Mouse (Mus musculus) spleen, postnatal 14 days (tissue): ENCODE measurements at regions not wholly inside any gene's neighbourhood (a gene's known extent, or its start where the extent isn't known, plus 50 kb on each side); places are given as distances from the start of the nearest gene placed in this dataset.

Experiments used
- DNase-seq, 2 experiments: peaks; one replicate each; pipeline ENCODE4 v3.0.0; 2021 to 2022; ENCODE audit warnings: low spot score in 2 of 2

DNA sequence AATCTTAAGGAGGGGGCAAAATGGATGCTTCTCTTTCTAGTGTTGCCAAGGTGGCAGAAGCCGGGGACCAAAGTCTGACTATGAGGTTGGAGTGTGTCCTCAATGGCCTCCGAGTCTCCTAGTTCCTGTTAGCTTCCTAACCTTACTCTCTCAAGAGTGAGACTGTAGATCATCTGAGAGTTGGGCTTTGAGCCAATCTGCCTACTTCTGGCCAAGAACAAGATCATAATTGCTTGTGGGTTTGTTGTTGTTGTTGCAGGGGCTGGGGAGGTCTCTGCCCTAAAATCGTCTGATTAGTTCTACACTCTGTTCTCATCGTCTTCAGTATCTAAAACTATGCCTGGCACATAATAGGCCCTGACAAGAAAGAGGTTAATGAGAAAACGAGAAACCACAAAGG is 110.8 kb upstream of the Syt6 start:
- DNase-seq: no peak

DNA sequence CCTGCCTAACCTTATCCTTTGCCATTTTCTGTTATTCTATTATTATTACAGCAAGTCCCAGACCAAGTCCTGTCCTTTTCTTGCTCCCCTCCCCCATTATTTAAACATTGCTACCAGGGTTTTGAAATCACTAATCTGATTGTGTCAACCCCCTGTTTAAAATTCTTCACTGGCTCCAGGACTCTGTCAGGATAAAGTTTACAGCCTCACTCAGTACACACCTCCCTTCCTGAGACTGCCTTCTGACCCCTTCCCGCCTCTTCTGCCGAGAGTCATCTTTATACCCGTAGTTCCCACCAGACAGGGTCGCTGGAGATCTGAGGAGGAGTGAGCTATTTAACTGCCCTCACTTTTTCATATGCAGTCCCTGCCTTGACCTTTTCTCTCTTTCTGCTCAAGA is 110.3 kb upstream of the Syt6 start:
- DNase-seq: no peak

DNA sequence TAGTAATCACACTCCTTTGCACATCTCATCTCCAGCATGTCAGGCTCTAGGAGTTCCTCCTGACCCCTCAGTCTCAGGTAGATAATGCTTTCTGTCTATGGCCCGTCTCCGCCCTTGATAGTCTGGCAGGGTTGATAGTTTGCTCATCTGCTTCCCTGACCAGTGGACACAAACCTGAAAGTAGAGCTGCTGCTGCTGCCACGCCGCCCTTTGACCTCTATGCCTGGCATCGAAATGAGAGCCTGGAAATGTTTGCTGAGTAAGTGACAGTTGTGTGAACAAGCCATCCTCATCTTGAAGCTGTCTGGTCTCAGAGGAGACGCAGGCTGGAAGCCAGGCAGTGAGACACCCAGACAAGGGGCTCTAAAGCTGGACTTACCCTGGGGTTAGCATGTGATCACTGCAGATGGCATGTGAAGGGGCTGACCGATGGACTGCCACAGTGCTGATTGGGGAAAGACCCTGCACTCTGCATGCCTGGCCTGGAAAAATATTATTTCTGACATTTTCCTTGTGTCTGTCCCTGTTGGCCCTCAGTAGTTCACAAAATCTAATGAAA is 109.8 kb upstream of the Syt6 start:
- DNase-seq: no peak

DNA sequence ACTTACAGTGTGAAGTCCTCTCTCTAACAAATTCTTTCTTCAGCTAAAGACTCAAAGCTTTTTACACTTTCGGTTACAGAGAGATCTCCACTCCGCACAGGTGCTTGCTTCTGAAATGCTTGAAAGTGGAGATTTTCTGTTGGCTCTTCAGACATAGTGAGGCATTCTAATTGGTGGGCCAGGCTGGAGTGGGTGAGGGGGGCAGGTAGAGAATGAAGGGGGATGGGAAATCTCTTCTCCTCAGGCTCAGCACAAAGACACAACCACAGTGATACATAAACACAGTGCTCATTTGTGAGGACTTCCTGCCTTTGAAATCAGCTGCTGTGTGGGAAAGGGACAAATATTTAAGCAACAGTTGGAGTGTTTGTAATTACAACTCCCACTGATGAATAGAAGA is 109.1 kb upstream of the Syt6 start:
- no peak for DNase-seq

DNA sequence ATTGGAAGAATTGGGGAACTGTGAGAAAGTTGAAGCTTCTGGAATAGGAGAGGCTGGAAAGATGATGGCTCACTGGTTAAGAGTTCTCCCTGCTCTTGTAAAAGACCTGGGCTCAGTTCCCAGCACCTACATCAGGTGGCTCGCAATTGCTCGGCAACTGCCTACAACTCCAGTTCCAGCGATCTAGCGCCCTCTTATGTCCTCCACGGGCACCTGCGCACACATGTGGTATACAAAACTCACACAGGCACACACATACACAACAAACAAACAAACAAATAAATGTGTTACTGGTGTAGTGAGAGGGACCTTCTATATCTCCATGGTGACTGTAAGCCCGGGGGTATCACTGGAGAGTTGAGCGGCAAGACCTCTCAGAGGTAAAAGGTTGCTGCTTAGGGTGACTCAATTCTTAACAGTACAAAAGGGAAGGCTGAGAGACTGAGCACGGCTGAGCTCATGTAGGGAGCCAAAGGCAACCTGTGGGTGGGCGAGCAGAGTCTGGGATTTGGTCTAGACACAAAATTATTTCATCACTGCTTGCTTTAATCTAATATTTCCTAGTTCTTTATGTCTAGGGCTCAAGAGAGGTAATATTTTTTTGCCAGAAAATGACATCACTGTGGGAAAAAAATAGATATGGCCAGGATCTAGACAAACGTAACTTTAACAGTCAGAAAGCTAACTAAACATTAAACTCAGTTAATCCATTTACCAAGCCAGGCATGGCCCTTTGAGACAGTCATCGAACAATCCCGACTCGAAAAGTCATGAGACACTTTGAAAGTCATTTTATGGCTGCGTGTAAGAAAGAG is 104.2 kb upstream of the Syt6 start:
- no peak for DNase-seq

DNA sequence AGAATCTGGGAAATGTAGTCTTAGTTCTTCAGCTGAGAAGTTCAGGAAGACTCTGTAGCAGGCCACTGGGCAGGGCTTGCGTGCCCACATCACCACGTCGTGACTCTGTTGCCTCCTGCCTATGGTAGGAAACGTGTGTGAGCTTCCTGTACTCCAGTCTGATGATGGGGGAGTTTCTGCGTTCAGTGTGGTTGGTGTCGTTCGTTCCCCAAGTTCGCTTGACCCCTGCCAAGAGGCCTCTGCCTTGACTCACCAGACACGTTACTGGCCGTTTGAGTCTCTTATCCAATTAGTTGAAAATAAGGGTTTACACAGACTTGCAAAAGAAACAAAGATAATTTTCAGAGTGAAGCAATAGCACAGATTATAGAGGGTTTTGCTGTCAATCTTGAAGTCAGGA is 102.4 kb upstream of the Syt6 start:
- no peak for DNase-seq

DNA sequence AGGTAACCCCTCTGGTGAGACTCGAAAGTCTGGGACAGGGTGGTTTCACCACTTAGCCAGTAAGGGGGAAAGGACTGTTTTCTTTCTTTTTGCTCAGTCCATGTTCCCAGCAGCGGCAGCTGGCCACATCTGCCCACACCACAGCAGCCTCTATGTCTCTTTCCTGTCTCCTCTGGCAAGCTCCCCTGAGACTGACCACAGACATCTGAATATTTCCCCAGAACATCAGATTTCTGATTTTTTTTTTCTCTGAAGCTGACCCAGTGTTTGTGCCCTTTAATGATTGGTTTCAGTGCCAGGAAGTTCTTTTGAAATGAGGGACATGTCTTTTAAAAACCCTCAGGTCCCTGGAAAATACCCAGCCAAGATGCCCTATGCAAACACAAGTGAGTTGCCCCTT is 101.7 kb upstream of the Syt6 start:
- DNase-seq: no peak

DNA sequence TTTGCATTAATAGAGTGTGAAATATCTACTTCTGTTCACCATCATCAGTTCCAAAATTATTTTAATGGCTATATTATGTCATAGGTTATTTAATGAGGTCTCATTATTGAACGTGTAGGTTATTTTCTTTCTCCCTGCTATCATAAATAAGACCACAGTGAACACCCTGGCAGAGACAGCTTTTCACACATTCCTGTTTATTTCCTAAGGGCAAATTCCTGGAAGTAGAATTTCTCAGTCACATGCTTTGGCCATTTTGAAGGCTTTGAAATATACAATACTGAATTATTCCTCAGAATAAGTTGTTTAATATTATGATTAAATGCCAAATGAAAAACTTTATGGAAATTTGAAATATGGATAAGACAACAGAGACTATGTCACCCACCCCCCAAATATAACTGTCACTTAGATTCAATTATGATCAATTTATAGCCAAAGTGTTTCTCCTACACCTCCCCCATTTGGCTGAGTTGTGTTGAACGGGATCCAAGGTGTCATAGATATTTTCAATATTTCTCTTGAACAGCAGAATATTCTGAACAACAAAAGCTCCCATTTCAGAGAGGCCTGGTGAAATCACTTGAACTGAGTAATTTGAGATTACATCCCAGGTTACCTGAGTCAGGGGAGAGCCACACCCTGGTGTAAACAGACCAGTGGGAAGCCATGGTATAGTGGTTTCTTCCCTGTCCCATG is 95.0 kb upstream of the Syt6 start:
- no peak for DNase-seq

DNA sequence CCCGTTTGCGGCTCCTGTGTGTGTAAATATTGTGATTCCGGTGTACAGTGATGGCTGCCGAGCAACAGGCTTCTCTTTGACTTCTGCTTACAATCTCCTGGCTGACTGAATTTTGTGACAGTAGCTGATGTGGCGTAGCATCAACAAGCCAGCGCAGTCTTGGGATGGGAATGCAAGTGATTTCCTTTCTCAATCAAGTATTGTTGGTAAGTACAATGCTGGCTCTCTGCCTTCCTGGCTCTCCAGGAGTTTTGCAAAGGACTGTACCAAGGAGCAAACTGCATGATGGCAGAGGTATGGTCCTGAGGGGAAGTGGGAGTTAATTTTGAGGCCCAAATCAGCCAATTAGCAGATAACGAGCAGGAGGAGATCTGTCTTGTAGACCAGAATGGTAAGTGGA is 94.4 kb upstream of the Syt6 start:
- no peak for DNase-seq

DNA sequence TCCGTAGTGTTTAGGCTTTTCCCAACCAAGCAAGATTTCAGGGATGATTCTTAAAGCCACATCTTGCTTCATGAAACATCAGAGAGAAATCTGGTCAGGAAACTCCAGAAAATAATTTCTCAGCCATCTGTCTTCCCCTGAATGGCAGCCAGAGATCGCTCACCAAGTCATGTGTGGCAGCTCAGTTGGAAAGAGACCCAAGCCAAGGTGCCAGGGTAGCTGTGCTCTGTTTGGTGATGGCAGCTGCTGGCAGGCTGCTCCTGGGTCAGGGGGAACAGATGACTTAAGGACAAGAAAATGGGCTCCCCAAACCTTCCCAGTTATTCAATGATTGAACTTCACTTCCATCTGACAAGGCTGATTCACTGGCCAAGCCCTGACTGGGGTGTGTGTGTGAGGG is 91.7 kb upstream of the Syt6 start:
- DNase-seq: no peak

DNA sequence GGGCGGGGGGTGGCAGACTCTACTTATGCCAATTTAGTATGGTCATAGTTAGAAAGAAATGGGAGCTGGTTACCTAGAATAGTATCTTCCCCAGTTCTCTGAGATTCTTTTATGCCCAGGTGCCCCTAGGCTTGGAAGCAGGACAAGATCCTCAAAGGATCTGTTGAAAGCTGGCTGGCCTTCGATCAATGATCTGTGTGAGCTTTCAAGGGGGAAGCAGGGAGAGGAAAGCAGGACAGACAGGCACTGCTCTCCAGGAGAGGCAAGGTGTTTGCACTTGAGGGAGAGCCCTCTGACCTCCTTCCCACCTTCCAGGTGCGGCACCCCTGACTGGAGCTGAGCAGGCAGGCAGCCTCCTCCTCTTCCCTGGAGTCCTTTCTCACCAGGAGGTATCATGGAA is 91.3 kb upstream of the Syt6 start:
- DNase-seq: no peak

DNA sequence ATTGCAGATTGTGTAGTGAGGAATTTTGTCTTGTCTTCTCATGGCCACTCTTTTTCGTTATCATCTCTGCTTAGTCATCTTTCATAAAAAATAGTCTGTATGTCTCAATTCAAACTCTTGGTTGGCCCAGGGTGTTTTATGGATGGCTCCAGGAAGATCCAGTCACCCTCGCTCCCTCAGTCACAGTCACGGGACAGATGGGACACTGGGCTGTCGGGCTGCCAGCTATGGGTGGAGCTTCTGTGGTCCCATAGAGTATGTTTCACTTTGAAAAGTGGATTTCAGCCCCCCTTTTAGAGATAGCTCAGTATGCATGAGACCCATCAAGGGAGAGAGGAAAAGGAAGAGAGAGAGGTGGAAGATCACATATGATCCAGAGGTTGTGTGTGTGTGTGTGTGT is 85.2 kb upstream of the Syt6 start:
- DNase-seq: no peak

DNA sequence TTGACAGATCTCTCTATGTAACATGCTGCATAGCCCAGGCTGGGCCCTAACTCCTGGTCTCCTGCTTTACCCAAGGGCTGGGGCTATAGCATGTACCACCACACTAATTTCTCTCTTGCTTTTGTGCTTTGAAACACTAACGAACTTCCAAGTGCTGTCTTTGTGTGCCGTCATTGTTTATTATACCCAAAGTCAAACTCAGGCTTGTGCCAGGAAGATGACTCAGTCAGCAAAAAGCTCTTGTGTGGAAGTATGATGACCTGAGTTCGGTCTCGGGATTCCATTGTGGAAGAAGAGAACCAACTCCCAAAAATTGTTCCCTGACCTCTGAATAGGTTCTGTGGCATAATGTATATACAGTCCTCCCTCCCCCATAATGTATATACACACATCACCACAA is 84.1 kb upstream of the Syt6 start:
- DNase-seq: no peak

DNA sequence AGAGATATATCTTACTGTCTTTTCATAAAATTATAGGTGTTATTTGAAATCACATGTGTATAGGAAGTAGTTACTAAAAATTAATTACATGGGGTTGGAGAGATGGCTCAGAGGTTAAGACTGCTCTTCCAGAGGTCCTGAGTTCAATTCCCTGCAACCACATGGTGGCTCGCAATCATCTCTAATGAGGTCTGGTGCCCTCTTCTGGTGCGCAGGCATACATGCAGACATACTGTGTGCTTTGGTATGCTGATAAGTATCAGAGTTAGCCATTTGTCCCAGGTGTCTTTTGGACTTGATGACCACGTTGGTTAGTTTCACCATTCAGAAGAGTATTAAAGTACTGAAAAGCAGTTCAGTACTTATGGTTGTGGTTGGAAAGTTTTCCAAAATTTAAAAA is 82.8 kb upstream of the Syt6 start:
- DNase-seq: no peak

DNA sequence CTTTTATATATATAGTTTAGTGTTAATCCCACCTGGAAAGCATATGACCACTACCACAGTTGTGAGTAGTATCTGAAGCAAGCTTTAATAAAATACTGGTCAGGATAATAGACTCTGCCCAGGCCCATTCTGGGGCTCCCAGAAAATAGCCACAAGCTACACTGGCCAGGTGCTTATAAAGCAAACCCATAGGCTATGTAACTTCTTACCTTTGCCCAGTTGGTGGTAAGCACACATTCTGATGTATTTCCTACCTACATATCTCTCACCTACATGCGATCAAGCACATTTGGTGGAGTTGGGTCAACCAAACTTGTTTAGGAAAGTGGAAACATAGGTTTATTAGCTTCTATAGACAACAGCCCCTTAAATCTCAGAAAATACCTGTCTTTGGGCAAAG is 81.4 kb upstream of the Syt6 start:
- DNase-seq: no peak

DNA sequence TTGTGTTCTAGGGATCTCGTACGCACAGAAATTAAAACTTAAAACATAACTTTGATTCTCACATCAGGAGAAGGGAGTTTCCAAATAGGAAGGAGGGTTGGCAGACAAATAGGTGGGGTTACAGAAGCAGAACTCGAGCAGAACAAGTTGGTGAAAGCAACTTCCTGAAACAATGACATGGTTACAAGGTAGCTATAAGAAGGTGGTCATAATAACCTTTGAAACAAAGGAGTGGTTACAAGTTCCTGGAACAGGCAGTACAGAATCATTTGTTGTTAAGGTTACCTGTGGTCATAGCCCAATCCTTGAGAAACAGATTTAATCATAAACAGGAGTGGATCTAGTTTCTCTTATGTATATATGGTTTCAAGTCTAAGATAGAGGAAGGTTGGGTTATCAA is 81.0 kb upstream of the Syt6 start:
- no peak for DNase-seq

DNA sequence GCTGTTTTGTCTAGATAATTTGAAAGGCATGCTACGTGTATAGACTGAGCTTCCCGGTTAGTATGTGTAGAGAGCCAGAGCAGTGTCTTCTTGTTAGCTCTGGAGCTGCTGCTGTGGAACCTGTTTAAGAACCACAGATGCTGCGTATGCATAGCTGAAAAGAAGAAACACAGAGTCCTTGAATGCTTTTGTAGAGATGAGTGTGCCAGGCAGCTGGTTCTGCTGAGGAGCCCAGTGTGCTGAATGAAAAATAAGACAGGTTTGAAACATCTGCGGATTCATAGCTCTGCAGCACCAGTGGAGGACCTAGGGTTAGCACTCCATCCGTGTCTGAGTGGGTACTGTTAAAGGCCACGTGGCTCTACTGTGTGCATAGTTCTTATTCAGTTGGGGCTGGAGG is 78.9 kb upstream of the Syt6 start:
- no peak for DNase-seq

DNA sequence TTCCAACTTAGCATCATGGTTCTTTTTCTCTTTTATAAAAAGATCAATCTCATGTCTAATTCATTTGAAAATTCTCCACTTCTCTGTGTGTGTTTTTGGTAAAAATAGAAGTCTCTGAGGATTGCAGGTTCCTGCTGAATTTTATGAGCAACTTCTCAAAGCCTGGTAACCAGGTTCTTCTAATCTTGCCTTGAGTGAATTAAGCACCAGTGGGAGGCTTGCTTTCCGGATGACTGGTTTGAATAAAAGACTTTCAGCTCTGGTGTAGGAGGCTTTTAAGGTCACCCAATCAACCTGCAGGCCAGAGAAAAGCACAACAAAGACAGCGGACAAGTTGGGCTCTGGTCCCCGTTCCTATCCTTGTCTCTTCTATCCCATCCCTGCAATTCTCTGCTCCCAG is 78.3 kb upstream of the Syt6 start:
- no peak for DNase-seq

DNA sequence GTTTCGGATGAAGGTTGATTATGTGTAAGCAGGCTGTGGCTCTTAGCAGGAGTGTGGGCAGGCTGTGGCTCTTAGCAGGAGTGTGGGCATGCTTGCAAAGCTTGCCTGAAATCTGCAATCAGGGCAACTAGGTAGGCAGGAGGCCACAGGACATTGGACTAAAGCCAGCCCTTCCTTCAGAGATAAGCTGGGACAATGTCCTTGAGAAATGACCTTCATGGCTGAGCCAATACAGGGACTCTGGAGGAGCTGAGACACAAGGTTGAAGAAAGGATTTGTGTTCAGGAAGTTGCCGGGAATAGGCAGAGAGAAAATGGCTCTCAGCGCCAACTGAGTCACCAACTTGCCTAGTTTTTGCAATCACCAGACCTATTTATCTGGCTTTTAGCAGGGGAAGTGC is 77.3 kb upstream of the Syt6 start:
- DNase-seq: no peak

DNA sequence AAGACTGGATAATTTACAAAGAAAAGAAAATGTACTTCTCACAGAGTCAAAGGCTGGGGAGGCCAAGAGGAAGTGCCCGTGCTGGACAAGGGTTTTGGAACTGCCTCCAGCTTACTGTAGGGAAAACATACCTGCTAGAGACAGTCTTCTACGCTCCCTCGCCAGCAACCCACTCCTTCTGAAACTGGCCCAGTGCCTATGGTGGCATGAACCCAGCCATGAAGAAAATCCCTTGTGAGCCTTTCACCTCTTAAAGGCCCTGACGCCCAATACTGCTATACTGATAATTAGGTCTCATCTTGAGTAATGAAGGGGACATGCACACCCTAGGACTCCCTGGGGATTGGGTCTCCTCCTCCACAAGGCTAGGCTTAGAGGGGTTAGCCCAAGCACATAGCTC is 76.6 kb upstream of the Syt6 start:
- DNase-seq: no peak

DNA sequence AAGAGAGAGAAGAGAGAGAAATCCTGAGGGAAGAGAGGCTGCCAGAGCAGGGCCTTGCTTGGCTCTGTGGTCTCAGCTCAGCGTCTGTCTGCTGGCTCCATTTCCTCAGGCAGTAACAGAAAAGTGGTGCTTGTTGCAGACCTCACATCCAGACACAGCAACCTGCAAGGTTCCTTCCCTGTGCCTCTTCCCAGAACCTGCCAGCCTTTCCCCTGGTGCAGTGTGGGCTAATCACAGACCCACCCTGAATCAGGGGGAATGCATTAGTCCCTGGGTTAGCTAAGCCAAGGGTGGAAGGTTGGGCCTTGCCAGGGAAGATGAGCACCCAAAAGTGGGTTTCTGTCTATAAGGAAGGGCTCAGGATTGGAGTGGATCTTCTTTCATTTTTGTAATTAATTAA is 75.2 kb upstream of the Syt6 start:
- DNase-seq: no peak

DNA sequence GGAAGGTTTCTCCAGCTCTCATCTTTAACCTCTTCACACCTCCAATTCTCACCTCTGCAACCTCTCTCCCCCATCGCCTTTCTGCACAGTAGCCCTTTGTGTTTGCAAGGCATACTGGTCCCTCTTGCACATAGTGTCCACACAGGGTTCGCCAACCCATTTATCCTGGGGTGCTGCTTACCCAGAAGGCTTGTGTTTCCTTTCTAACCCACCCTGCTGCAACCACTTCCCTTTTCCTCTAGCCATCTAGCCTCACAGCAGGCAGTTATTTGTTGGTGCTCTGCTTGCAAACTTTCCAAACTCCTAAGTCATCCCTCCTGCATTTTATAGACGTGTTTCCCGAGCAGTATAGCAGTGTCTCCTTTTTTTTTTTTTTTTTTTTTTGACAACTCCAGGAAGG is 74.7 kb upstream of the Syt6 start:
- no peak for DNase-seq

DNA sequence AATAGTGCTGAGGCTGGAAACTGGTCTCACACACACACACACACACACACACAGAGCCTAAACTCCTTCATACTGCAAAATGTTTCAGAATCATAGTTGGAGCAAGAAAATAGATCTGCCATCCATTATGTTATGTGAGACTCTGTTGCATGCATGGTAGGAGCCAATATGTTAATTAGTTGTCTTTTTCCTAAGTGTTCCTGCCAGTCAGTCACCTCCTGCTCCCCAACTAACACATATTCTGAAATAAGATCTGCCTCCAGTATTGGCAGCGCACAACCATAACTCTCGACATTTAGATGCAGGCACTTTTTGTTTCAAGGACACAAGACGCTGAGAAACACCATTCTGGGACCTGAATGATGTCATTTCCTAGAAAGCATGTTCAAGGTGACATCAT is 70.9 kb upstream of the Syt6 start:
- DNase-seq: no peak
